Mouse (Mus musculus) cerebellum, postnatal 10 days (tissue): Measurements from ENCODE around the gene Tmem177.

Experiments used
- DNase-seq, 2 experiments: peaks; one replicate each; pipeline ENCODE4 v3.0.0; 2021; ENCODE audit warnings: mixed read lengths in 2 of 2

Tmem177 gene

GRCm38 (mm10) chr1:119889347-119889746, 23.7 kb downstream of the Tmem177 start:
- no peak for DNase-seq

DNA sequence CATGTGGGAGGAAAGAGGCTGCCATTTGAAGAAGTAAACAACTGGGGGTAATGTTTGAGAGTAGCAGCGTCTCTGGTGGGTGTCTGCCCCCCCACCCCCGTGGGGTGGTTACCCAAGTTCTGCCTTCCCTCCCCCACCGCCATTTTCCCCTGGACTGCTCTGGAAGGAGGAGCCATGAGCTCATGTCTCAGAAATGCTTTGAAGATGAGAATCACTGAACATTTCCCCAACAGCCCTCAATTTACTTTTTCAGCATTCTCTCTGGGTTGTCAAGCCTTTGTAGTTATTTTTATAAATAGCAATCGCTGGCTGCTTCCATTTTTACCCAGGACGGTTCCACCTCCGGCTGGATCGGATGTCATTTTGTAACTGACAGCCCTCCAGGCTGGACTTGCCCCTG, 26.7 kb downstream of the Tmem177 start:
- DNase-seq, result no peak

DNA sequence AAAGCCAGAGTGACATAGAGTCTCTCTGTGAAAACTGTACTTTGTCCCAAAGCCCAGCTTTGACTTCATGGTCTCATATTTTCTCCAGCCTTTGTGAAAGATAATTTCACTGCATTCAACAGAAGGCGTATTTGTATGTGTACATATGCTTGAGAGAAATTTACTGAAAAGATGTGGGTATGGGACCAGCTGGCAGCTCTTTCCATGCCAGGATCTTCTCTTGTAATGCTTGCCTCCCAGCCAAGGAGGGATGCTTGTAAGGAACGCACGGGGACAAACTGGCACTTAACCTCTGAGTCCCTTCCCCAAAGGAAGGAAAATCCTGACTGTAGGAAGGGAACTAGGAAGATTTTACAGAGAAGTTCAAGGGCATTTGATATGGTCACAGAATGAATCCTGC, 28.7 kb downstream of the Tmem177 start:
- DNase-seq, result peak; percentile 77

DNA sequence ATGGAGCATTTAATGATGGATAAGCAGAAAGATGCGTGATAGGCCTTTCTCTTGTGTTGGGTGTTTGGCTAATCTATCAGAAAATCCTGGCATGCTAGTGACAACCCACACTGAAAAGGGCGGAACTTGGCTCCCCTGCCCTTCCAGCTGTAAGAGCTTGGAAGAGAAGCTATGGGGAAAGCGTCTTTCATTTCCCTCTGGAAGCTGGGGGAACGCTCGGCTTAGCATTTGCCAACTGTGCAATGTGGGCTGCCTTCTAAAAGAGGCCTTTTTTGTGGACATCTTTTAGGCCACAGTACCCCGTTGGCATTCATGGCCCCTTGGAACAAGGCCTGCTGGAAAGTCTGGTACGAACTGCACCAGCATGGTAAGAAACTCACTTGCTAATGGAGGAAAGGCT, 34.1 kb downstream of the Tmem177 start:
- peak; percentile 74 to 87 for DNase-seq

- no peak for DNase-seq
Measured at GRCm38 (mm10) chr1:119877469-119877868, 35.5 kb downstream of the Tmem177 start.

DNA sequence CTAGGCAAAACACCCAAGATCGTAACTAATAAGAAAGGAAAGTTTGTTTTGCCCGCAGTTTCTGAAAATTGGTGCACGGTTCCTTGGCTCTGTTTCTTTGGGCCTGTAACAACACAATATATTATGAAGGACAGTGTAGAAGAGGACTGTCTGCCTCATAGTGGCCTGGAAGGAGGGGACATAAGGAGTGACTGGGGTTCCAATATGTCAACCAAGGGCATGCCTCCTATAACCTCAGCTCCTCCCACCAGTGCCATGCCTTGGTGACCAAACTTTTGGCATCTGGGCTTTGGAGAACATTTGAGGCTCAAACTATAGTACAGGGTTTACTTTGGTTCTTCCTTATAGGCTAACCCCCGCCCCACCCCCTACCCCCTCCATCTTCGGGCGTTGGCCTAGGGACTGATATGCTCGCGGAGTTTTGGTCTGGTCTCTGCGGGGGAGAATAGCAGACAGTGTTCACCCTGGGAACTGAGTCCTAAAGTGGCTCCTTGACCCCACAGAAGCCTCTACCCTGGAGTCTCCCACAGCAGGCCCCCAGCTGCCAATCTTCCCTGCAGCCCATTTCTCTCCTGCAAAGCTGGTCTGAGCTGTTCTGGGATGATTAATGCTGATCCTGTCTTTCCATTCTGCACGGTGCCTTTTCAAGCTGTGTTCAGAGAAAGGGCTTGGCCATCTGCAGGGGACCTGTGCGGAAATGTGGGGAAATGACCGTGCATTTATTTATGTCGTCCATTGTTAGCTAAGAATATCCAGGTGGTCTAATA, 44.4 kb downstream of the Tmem177 start:
- DNase-seq, result no peak

GRCm38 (mm10) chr1:119867300-119867699, 45.7 kb downstream of the Tmem177 start:
- no peak for DNase-seq

GRCm38 (mm10) chr1:119865311-119865710, 47.7 kb downstream of the Tmem177 start:
- DNase-seq, result no peak

- DNase-seq, result peak; percentile 30 to 62
Measured at GRCm38 (mm10) chr1:119863507-119864296, 49.3 kb downstream of the Tmem177 start.

- DNase-seq, result no peak
Measured at GRCm38 (mm10) chr1:119859566-119859965, 53.4 kb downstream of the Tmem177 start.
